Mouse (Mus musculus): ENCODE measurements around the gene Olfr549.

- TF ChIP-seq CTCF (IDR thresholded peaks at IDR 0.05) (no peak), POLR2A (IDR thresholded peaks at IDR 0.05; ENCODE audit: insufficient read depth, low read depth, low read length) (no peak), EP300 (IDR thresholded peaks at IDR 0.05; ENCODE audit: insufficient read depth, low read depth, low read length) (no peak)
Measured at GRCm38 (mm10) chr7:102549570-102549969, at the start of gene Olfr549.

Data from heart, adult 2 months (tissue).